Mouse (Mus musculus): ENCODE measurements around the gene Olfr195.
"Not testable (repeated sequence)": the region's sequence is repeated elsewhere in the genome, so short reads cannot be mapped to it uniquely, and the experiment has no call there.

Olfr195 gene

GRCm38 (mm10) chr16:59146746-59147145, at the start of gene Olfr195:
TSS of gene Olfr195 (plus strand) at chr16:59147046.
- no peak for DNase-seq (ENCODE audit: low spot score in 2 of 2)

GRCm38 (mm10) chr16:59105312-59105711, 41.5 kb upstream of the Olfr195 start:
- DNase-seq (ENCODE audit: low spot score in 2 of 2): no peak

DNA sequence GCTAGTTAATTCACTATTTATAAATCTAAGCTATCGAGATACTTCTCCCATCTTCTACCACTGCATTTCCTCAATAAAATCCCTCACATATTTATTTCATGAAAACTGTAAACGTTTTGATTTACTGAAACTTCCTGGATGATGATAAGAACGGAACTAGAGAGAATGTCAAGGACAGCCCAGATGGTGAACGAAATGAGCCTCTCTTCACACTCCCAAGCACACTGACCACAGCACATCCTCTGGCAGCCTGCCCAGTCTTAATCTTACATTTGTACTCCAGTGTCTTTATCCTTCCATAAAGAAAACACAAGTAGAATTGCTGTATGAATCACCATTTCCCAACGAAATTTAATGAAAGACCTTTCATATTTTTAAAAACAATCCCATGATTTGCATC, 38.3 kb upstream of the Olfr195 start:
- DNase-seq (ENCODE audit: low spot score in 2 of 2): not testable (repeated sequence)

GRCm38 (mm10) chr16:59111781-59112180, 35.1 kb upstream of the Olfr195 start, which contains the start of gene Olfr193:
TSS of gene Olfr193 (minus strand) at chr16:59111881.
- no peak for DNase-seq (ENCODE audit: low spot score in 2 of 2)

- DNase-seq (ENCODE audit: low spot score in 2 of 2): no peak
Measured at GRCm38 (mm10) chr16:59120969-59121368, 25.9 kb upstream of the Olfr195 start, which contains the start of gene Olfr194. TSS of gene Olfr194 (minus strand) at chr16:59121069.

- DNase-seq (ENCODE audit: low spot score in 2 of 2): no peak
Measured at GRCm38 (mm10) chr16:59130740-59131139, 16.1 kb upstream of the Olfr195 start.

GRCm38 (mm10) chr16:59141105-59141504, 5.7 kb upstream of the Olfr195 start:
- DNase-seq (ENCODE audit: low spot score in 2 of 2): no peak

GRCm38 (mm10) chr16:59151996-59152395, 5.2 kb downstream of the Olfr195 start:
- DNase-seq (ENCODE audit: low spot score in 2 of 2): no peak

DNA sequence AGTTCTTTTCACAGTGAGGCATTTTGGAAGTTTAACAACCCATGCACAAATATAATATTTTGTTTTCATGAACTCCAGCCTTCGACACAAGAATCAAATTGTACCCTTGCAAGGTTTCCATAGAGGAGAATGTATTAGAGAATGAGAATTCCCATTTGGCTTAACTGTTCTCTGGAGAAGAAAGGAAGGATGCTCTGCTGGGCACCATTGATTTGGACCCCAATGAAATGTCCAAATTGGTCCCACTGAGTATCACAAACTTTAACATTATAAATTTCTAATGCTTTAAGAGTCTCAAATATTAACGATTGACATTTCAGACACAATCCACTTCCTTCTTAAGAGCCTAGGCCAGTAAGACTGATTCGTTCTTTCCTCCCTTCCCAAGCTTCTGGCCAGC, 23.5 kb downstream of the Olfr195 start, which contains the start of gene Olfr196:
TSS of gene Olfr196 (minus strand) at position 101 of the 400 bp plus-strand sequence.
- DNase-seq (ENCODE audit: low spot score in 2 of 2): no peak
